Mouse (Mus musculus) heart, adult 2 months (tissue): ENCODE measurements around the gene Cd3d. TPM values are rescaled to one million over a fixed set of nuclear protein-coding genes. Genes with fewer than 3 reads are reported as not detected.

Source experiments
- DNase-seq, 2 experiments: peaks; one replicate each; pipeline ENCODE4 v3.0.0; 2021
- H3K27ac ChIP-seq: fragments of 200-600 bp; 2 replicates; pipeline ENCODE4 v1.8.1; 2022
- H3K27me3 ChIP-seq: fragments of 200-500 bp; 2 replicates; pipeline ENCODE4 v1.6.1; 2012; ENCODE audit warnings: mild to moderate bottlenecking, low read length, inconsistent platforms, mixed read lengths; ENCODE audit not compliant: control insufficient read depth, insufficient read depth
- H3K36me3 ChIP-seq: fragments of 200-500 bp; 2 replicates; pipeline ENCODE4 v1.6.1; 2012; ENCODE audit warnings: low read length, inconsistent platforms; ENCODE audit not compliant: control insufficient read depth, insufficient read depth
- H3K4me1 ChIP-seq: fragments of 200-500 bp; 2 replicates; pipeline ENCODE4 v1.6.1; 2011; ENCODE audit warnings: low read length; ENCODE audit not compliant: control insufficient read depth, insufficient read depth
- H3K4me3 ChIP-seq: fragments of 200-600 bp; 2 replicates; pipeline ENCODE4 v1.8.1; 2022
- H3K79me2 ChIP-seq: fragments of 200-500 bp; replicated peaks from 2 replicates; pipeline ENCODE4 v1.6.1; 2012; ENCODE audit warnings: mild to moderate bottlenecking, inconsistent platforms, low read length, moderate library complexity, mixed read lengths; ENCODE audit not compliant: control insufficient read depth, insufficient read depth
- H3K9ac ChIP-seq: fragments of 200-500 bp; 2 replicates; pipeline ENCODE4 v1.6.1; 2012; ENCODE audit warnings: low read depth, mild to moderate bottlenecking, control low read depth, inconsistent platforms, low read length, mixed read lengths
- CTCF ChIP-seq: fragments of 200-600 bp; IDR thresholded peaks from 2 replicates; pipeline ENCODE4 v1.8.1; 2022; ENCODE audit warnings: antibody characterized with exemption, mild to moderate bottlenecking, moderate library complexity
- EP300 ChIP-seq: fragments of 200-500 bp; IDR thresholded peaks from 2 replicates; pipeline ENCODE4 v1.6.1; 2011; ENCODE audit warnings: low read depth, low read length, control low read depth; ENCODE audit not compliant: insufficient read depth
- POLR2A ChIP-seq: fragments of 200-500 bp; IDR thresholded peaks from 2 replicates; pipeline ENCODE4 v1.6.1; 2011; ENCODE audit warnings: mild to moderate bottlenecking, low read depth, low read length, control low read depth; ENCODE audit not compliant: insufficient read depth
- WGBS: fragments of 180-500 bp; shearing (Covaris S2); methylation state at CpG from one replicate; pipeline ENCODE4 v1.1.7; 2018; 5-methylcytosine and 5-hydroxymethylcytosine counted together
- intact Hi-C: fragments of 180-260 bp; cut with DNase I; formaldehyde crosslinking; loops from one replicate; pipeline ENCODE4 v1.15.1; 2025
- polyA plus RNA-seq: library from polyadenylated mRNA; depleted of rRNA; stranded (reverse); fragments of >200 nt; gene quantifications from 2 replicates; pipeline ENCODE4 v1.2.3, GENCODE M21; 2012
- total RNA-seq, 2 experiments: library from RNA; stranded (reverse); gene quantifications; 2 replicates each; pipeline ENCODE4 v1.2.3; 2021

Gene Cd3d
- total and polyA plus RNA-seq, 3 experiments, result 0.66 to 0.92 TPM; not detected in 1

DNA sequence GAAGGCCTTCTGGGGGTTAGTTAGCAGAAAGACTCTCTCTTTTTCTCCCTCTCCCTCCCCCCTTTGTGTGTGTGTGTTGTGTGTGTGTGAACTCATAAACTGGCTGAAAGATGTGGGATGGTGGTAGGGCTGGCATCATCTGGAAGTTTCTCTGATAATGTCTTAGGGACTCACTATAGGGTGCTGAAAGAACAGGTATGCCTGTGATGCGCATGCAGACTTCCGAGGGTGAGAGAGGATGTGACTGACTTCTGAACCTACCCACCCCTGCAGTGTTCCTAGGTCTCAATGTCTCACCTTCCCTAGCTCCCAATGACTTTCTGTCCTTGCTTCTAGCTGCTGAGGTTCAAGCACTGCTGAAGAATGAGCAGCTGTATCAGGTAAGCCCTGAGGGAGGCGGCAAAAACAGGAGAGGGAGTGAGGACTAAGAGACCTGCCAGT is 4.2 kb downstream of the Cd3d start:
- TF ChIP-seq EP300 (no peak), POLR2A (no peak), CTCF (no peak)
- no peaks in the 10 kb centered on the region; the same call in 1 of the 2 replicates for H3K27me3 ChIP-seq
- no peaks in the 10 kb centered on the region for H3K36me3 ChIP-seq
- no peak for DNase-seq
- no peak overlapping the region for H3K4me3 ChIP-seq
- 72% methylated on average over 3 of the region's 3 CpGs for WGBS
- intact Hi-C loops, result no loop called here
- no peak overlapping the region for H3K27ac ChIP-seq
- H3K9ac ChIP-seq, result no peak overlapping the region
- H3K4me1 ChIP-seq, result no peaks in the 10 kb centered on the region; the same call in 1 of the 2 replicates
- H3K79me2 ChIP-seq, result no peaks in the 10 kb centered on the region

- intact Hi-C loops, result no loop called here
- DNase-seq, result peak; percentile 27 to 69
- 45% methylated on average over 14 of the region's 14 CpGs for WGBS
- H3K27me3 ChIP-seq, result no peaks in the 10 kb centered on the region; the same call in 1 of the 2 replicates
- no peaks in the 10 kb centered on the region; the same call in 1 of the 2 replicates for H3K4me1 ChIP-seq
- H3K4me3 ChIP-seq, result no peak overlapping the region
- no peak overlapping the region for H3K27ac ChIP-seq
- TF ChIP-seq POLR2A (no peak), EP300 (no peak), CTCF (no peak)
- no peaks in the 10 kb centered on the region for H3K79me2 ChIP-seq
- H3K9ac ChIP-seq, result no peak overlapping the region
- H3K36me3 ChIP-seq, result no peaks in the 10 kb centered on the region
Measured at GRCm38 (mm10) chr9:44986242-44986781, 4.7 kb downstream of the Cd3d start.

- Histone ChIP-seq H3K79me2 (no peaks in the 10 kb centered on the region), H3K4me1 (no peaks in the 10 kb centered on the region; the same call in 1 of the 2 replicates), H3K9ac (no peak overlapping the region), H3K27ac (no peak overlapping the region), H3K4me3 (no peak overlapping the region), H3K36me3 (no peaks in the 10 kb centered on the region), H3K27me3 (no peaks in the 10 kb centered on the region; the same call in 1 of the 2 replicates)
- WGBS, result 42% methylated on average over 5 of the region's 5 CpGs
- no peak for TF ChIP-seq POLR2A
- intact Hi-C loops, result no loop called here
- DNase-seq, result no peak
Measured at GRCm38 (mm10) chr9:44986976-44987375, 5.4 kb downstream of the Cd3d start.

GRCm38 (mm10) chr9:44991821-44992220 is 10.2 kb downstream of the Cd3d start:
- DNase-seq, result no peak
- H3K27me3 ChIP-seq, result no peaks in the 10 kb centered on the region
- intact Hi-C loops, result no loop called here
- no peaks in the 10 kb centered on the region for H3K36me3 ChIP-seq
- WGBS, result 68% methylated on average over 2 of the region's 2 CpGs
- no peak overlapping the region for H3K9ac ChIP-seq
- TF ChIP-seq POLR2A (no peak), CTCF (no peak), EP300 (no peak)
- H3K27ac ChIP-seq, result no peak overlapping the region
- H3K4me3 ChIP-seq, result no peak overlapping the region
- no peaks in the 10 kb centered on the region for H3K79me2 ChIP-seq
- H3K4me1 ChIP-seq, result no peaks in the 10 kb centered on the region; the same call in 1 of the 2 replicates

- Histone ChIP-seq H3K27me3 (no peaks in the 10 kb centered on the region), H3K36me3 (no peaks in the 10 kb centered on the region), H3K9ac (no peak overlapping the region), H3K79me2 (no peaks in the 10 kb centered on the region), H3K4me3 (no peak overlapping the region), H3K27ac (no peak overlapping the region), H3K4me1 (no peaks in the 10 kb centered on the region)
- no peak for TF ChIP-seq EP300
- TF ChIP-seq POLR2A, result no peak
- no peak for TF ChIP-seq CTCF
- intact Hi-C loops, result no loop called here
- no peak for DNase-seq
Measured at GRCm38 (mm10) chr9:44992271-44992670, 10.7 kb downstream of the Cd3d start.

DNA sequence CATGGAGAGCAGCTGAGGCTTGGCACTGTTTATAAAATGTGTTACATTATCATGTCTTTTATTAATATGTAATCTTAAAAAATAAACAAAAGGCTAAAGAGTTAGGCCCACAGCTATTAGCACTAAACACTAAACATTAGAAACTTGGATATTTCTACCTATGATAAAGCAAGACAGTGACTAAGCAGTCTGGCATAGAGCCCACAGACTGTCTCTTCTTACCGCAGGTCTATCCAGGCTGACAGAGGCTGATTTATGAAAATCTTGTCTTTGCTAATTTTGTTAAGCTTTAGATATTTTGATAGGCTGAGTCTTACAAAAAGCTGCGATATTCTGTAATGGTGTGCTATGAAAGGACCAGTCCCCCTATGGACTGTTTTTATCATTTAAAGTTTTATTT is 11.7 kb downstream of the Cd3d start:
- Histone ChIP-seq H3K79me2 (no peaks in the 10 kb centered on the region), H3K27ac (no peak overlapping the region), H3K27me3 (no peaks in the 10 kb centered on the region), H3K4me3 (no peak overlapping the region), H3K9ac (no peak overlapping the region), H3K4me1 (no peaks in the 10 kb centered on the region), H3K36me3 (no peaks in the 10 kb centered on the region)
- DNase-seq, result no peak
- no peak for TF ChIP-seq POLR2A
- no peak for TF ChIP-seq CTCF
- TF ChIP-seq EP300, result no peak
- intact Hi-C loops, result no loop called here
- WGBS, result 79% methylated on average over 2 of the region's 2 CpGs
